Mouse (Mus musculus) cerebellum, adult 8-10 months (tissue): ENCODE data around the gene Zfp956.

ENCODE experiments used
- DNase-seq: peaks from one replicate; pipeline ENCODE4 v3.0.0; 2022

The Zfp956 gene

DNA sequence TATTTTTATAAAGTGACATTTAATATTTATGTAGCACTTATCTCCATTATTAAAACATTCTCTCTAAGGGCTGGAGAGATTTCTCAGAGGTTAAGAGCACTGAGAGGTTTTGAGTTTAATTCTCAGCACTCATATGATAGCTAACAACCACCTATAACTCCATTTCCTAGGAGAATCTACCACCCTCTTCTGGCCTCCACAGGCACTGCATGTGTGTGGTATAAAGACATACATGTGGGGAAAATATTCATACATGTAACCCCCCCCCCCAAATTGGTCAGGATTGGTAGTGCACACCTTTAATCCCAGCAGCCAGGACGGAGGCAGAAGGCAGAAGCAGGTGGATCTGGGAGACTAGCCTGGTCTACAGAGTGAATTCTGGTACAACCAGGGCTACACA lies 21.4 kb downstream of the Zfp956 start:
- DNase-seq, result no peak

DNA sequence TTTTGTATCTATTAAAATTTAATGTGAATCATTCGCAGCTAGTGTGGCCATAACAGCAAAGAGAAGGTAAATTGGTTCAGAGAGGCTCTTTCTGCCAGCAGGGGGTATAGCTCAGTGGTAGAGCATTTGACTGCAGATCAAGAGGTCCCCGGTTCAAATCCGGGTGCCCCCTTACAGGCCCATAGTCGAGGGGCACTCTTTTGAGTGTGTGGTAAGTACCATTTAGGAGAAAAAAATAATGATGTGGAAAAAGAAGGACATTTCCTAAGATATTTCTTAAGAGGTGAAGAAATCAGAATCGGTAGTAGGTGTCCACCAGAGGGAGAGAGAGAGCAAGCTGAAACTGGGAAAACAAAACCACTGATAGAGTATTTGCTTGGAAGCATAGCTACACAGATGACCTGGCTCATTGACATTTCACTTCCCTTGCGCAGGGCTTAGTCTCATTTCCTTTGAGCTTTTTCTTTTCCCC lies 25.7 kb downstream of the Zfp956 start:
- DNase-seq, result peak; percentile 81

DNA sequence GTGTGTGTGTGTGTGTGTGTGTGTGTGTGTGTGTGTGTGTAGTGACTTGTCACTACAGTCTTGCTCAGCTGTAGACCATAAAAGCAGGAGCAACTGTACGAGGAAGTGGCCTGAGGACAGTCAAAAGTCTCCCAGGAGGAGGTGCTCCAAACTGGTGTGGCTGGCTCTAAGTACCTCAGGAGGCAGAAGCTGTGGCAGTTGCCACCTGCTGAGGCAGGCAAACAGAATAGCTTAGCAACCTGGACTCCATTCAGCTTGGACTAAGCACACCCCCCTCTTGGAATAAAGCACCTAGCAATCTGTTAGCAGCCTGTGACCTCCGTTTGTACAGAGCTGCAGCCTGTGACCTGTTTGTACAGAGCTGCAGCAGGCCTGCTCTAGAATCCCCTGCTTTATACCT lies 30.7 kb downstream of the Zfp956 start:
- DNase-seq, result no peak

DNA sequence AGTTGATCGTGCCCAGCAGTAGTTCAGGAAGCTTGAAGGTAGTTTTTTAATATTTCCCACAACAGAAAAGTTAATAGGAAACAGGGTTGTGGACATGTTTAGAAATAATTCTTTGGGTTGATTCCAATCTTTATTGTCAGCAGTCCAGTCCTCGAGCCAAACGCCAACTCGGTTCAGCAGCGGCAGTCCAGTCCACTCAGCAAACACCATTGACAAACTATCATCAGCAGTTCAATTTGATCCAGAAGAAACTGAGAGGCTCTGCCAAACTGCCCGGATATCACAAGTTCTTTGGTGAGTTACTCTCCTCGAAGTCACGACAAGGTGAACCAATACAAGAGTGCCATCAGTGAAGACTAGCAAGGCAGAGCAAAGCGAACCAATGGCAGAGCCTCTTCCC lies 42.5 kb downstream of the Zfp956 start:
- DNase-seq, result no peak

DNA sequence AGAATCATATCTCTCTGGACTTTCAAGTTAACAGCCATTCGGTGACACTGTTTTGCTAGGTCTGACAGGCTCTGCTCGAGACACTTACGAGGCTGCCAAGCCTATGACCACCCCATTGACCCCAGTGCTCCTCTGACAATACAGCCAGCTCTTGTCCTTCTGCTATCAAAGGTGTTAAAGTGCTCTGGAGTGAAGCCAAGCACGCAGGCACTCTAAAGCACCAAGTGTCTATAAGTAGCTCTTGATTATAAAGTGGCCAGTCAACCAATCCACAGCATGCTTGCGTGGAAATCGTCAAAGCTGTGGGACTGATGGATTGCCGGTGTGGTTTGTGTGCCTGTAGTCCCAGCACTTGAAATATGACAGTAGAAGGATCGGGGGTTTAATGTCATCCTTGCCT lies 57.5 kb downstream of the Zfp956 start:
- DNase-seq, result no peak
